Mouse (Mus musculus) heart, postnatal 0 days (tissue): ENCODE results near the gene Edem2. TPM values are rescaled to one million over a fixed set of nuclear protein-coding genes. Genes with fewer than 3 reads are reported as not detected.
A peak's percentile ranks its signal among the peaks of the same experiment; 100 is the strongest.
"Not testable (repeated sequence)": the region's sequence is repeated elsewhere in the genome, so short reads cannot be mapped to it uniquely, and the experiment has no call there.

Experiments
- ATAC-seq: fragments of 200-750 bp; cut with Nextera tagmentation; 2 replicates; pipeline ENCODE4 v1.8.0; 2017; ENCODE audit warnings: low read depth, moderate number of reproducible peaks, moderate library complexity; ENCODE audit not compliant: insufficient read depth
- DNase-seq: peaks from one replicate; pipeline ENCODE4 v3.0.0-alpha.2; 2016; ENCODE audit warnings: low spot score
- H3K27ac ChIP-seq: fragments of 300-500 bp; sonication (generic); 2 replicates; pipeline ENCODE4 v1.5.1; 2014; ENCODE audit warnings: low read depth, mild to moderate bottlenecking
- H3K27me3 ChIP-seq: fragments of 300-500 bp; sonication (generic); 2 replicates; pipeline ENCODE4 v1.6.1; 2014; ENCODE audit warnings: low read length, mixed read lengths; ENCODE audit not compliant: control insufficient read depth, insufficient read depth
- H3K36me3 ChIP-seq: fragments of 300-500 bp; sonication (generic); replicated peaks from 2 replicates; pipeline ENCODE4 v1.6.1; 2014; ENCODE audit warnings: low read length, mixed read lengths; ENCODE audit not compliant: control insufficient read depth, insufficient read depth
- H3K4me1 ChIP-seq: fragments of 300-500 bp; sonication (generic); 2 replicates; pipeline ENCODE4 v1.6.1; 2014; ENCODE audit warnings: antibody characterized with exemption; ENCODE audit not compliant: control insufficient read depth, insufficient read depth
- H3K4me2 ChIP-seq: fragments of 300-500 bp; sonication (generic); 2 replicates; pipeline ENCODE4 v1.6.1; 2014; ENCODE audit warnings: low read depth, mild to moderate bottlenecking, low read length, moderate library complexity
- H3K4me3 ChIP-seq: fragments of 300-500 bp; sonication (generic); 2 replicates; pipeline ENCODE4 v1.5.1; 2014; ENCODE audit warnings: low read depth, low read length
- H3K9ac ChIP-seq: fragments of 300-500 bp; sonication (generic); replicated peaks from 2 replicates; pipeline ENCODE4 v1.6.1; 2014; ENCODE audit warnings: low read depth, low read length, mixed read lengths
- H3K9me3 ChIP-seq: fragments of 300-500 bp; sonication (generic); replicated peaks from 2 replicates; pipeline ENCODE4 v1.6.1; 2016; ENCODE audit warnings: low read length; ENCODE audit not compliant: control insufficient read depth
- CTCF ChIP-seq: IDR thresholded peaks from 2 replicates; pipeline ENCODE4 v1.5.1; 2016; ENCODE audit warnings: antibody characterized with exemption, control low read depth, low read depth
- EP300 ChIP-seq: IDR thresholded peaks from 2 replicates; pipeline ENCODE4 v1.6.1; 2016; ENCODE audit warnings: antibody characterized with exemption, low read depth
- WGBS: fragments of 180-500 bp; shearing (Covaris S2); extraction: QIAGEN DNeasy Blood & Tissue Kit; methylation state at CpG from one replicate; pipeline ENCODE4 v1.1.7; 2014; 5-methylcytosine and 5-hydroxymethylcytosine counted together
- polyA plus RNA-seq: library from polyadenylated mRNA; unstranded; fragments of >200 nt; fragmentation: Nextera tagmentation; extraction: Ambion mirVana; gene quantifications from 2 replicates; pipeline ENCODE4 v1.2.1, GENCODE M21; 2015
- total RNA-seq: library from RNA; depleted of rRNA; stranded (reverse); fragments of >200 nt; gene quantifications from 2 replicates; pipeline ENCODE4 v1.2.3, GENCODE M21; 2014; ENCODE audit warnings: low replicate concordance

Gene Edem2
- total and polyA plus RNA-seq, 2 experiments from 2014 or later: 9.7 to 14.8 TPM

GRCm38 (mm10) chr2:155742931-155743337 lies 13.7 kb upstream of the Edem2 start:
- 0 out of 2 replicates have a peak, but pooled peaks have one; percentile 62 for TF ChIP-seq EP300
- TF ChIP-seq CTCF: no peak
- ATAC-seq (peak; percentile 84), DNase-seq (peak; percentile 22)
- no peaks in the 10 kb centered on the region for H3K9me3 ChIP-seq
- H3K27ac ChIP-seq: 0 out of 2 replicates have a peak overlapping the region, but pooled peaks have one; percentile 5
- H3K36me3 ChIP-seq: no peaks in the 10 kb centered on the region
- H3K4me2 ChIP-seq: no peak overlapping the region
- H3K4me1 ChIP-seq: peaks cover 16% of the 10 kb centered on the region
- 8% methylated on average over 12 of the region's 12 CpGs for WGBS
- H3K4me3 ChIP-seq: no peak overlapping the region
- H3K27me3 ChIP-seq: no peaks in the 10 kb centered on the region
- no peak overlapping the region for H3K9ac ChIP-seq

- Histone ChIP-seq H3K27me3 (no peaks in the 10 kb centered on the region), H3K4me2 (no peak overlapping the region), H3K4me1 (peaks cover 16% of the 10 kb centered on the region), H3K9me3 (no peaks in the 10 kb centered on the region), H3K9ac (no peak overlapping the region), H3K4me3 (no peak overlapping the region), H3K27ac (0 out of 2 replicates have a peak overlapping the region, but pooled peaks have one; percentile 12), H3K36me3 (no peaks in the 10 kb centered on the region)
- DNase-seq (no peak), ATAC-seq (peak; percentile 81)
- TF ChIP-seq EP300: no peak
- TF ChIP-seq CTCF: no peak
- WGBS: 24% methylated on average over 11 of the region's 11 CpGs
Measured at GRCm38 (mm10) chr2:155742211-155742610, 12.9 kb upstream of the Edem2 start.

- H3K9me3 ChIP-seq: no peaks in the 10 kb centered on the region
- ATAC-seq (no peak), DNase-seq (no peak)
- TF ChIP-seq EP300 (no peak), CTCF (no peak)
- no peaks in the 10 kb centered on the region for H3K27me3 ChIP-seq
- no peak overlapping the region for H3K4me3 ChIP-seq
- H3K4me1 ChIP-seq: peaks cover 8% of the 10 kb centered on the region
- H3K27ac ChIP-seq: no peak overlapping the region
- no peak overlapping the region for H3K4me2 ChIP-seq
- no peaks in the 10 kb centered on the region for H3K36me3 ChIP-seq
- H3K9ac ChIP-seq: no peak overlapping the region
- 63% methylated on average over 9 of the region's 9 CpGs for WGBS
Measured at GRCm38 (mm10) chr2:155737803-155738202, 8.5 kb upstream of the Edem2 start.

GRCm38 (mm10) chr2:155736936-155737335 lies 7.7 kb upstream of the Edem2 start:
- H3K4me1 ChIP-seq: no peaks in the 10 kb centered on the region; the same call in 1 of the 2 replicates
- H3K27me3 ChIP-seq: no peaks in the 10 kb centered on the region
- no peak overlapping the region for H3K4me2 ChIP-seq
- TF ChIP-seq EP300: no peak
- TF ChIP-seq CTCF: no peak
- ATAC-seq: no peak
- H3K27ac ChIP-seq: no peak overlapping the region
- no peak overlapping the region for H3K4me3 ChIP-seq
- H3K9ac ChIP-seq: no peak overlapping the region
- 35% methylated on average over 6 of the region's 6 CpGs for WGBS
- H3K9me3 ChIP-seq: no peaks in the 10 kb centered on the region
- H3K36me3 ChIP-seq: no peaks in the 10 kb centered on the region
- DNase-seq: no peak

- WGBS: 78% methylated on average over 5 of the region's 5 CpGs
- H3K27me3 ChIP-seq: not testable (repeated sequence)
Measured at GRCm38 (mm10) chr2:155735766-155736165, 6.5 kb upstream of the Edem2 start, which contains the start of gene Gm17581. Gm17581 (minus strand) TSS chr2:155735866.

GRCm38 (mm10) chr2:155735080-155735479 lies 5.8 kb upstream of the Edem2 start:
- no peaks in the 10 kb centered on the region; the same call in 1 of the 2 replicates for H3K4me1 ChIP-seq
- no peak overlapping the region for H3K27ac ChIP-seq
- no peaks in the 10 kb centered on the region for H3K27me3 ChIP-seq
- DNase-seq: peak; percentile 24
- H3K36me3 ChIP-seq: no peaks in the 10 kb centered on the region
- H3K9me3 ChIP-seq: no peaks in the 10 kb centered on the region
- TF ChIP-seq CTCF (no peak), EP300 (no peak)
- ATAC-seq: no peak
- H3K9ac ChIP-seq: no peak overlapping the region
- no peak overlapping the region for H3K4me3 ChIP-seq
- H3K4me2 ChIP-seq: no peak overlapping the region
- WGBS: 51% methylated on average over 5 of the region's 5 CpGs

More at GRCm38 (mm10) chr2:155735766-155736165, 6.5 kb upstream of the Edem2 start, which contains the start of gene Gm17581:
- not testable (repeated sequence) for H3K4me1 ChIP-seq, H3K9me3 ChIP-seq, DNase-seq, H3K4me2 ChIP-seq, H3K9ac ChIP-seq, H3K36me3 ChIP-seq, H3K27ac ChIP-seq, ATAC-seq, H3K4me3 ChIP-seq
